Mouse (Mus musculus) ES-E14 (cell line): ENCODE measurements around the gene Gpr150. TPM values are rescaled to one million over a fixed set of nuclear protein-coding genes. Genes with fewer than 3 reads are reported as not detected.

Experiments used
- DNase-seq: peaks from one replicate; pipeline ENCODE4 v3.0.0-alpha.2; 2013; ENCODE audit warnings: low read depth, low spot score
- H3K27ac ChIP-seq: 2 replicates; pipeline ENCODE4 v1.5.1; 2012; ENCODE audit warnings: low read depth, mild to moderate bottlenecking, low read length, moderate library complexity, mixed read lengths; ENCODE audit not compliant: poor library complexity, insufficient read depth, severe bottlenecking
- H3K36me3 ChIP-seq: 2 replicates; pipeline ENCODE4 v1.6.1; 2012; ENCODE audit warnings: mild to moderate bottlenecking, low read length, moderate library complexity, mixed read lengths; ENCODE audit not compliant: control insufficient read depth, poor library complexity, insufficient read depth, severe bottlenecking
- H3K4me1 ChIP-seq, 2 experiments: fragments of 150-350 bp in 1 of 2; sonication (generic) in 1 of 2; 2 replicates each; pipeline ENCODE4 v1.6.1; 2012; ENCODE audit warnings: low read length in 2 of 2, mild to moderate bottlenecking in 1 of 2, mixed read lengths in 1 of 2; ENCODE audit not compliant: control insufficient read depth in 2 of 2, insufficient read depth in 2 of 2, poor library complexity in 1 of 2
- H3K4me3 ChIP-seq, 2 experiments: fragments of 150-350 bp in 1 of 2; sonication (generic) in 1 of 2; 2 replicates each; pipeline ENCODE4 v1.5.1; 2012; ENCODE audit warnings: low read length in 2 of 2, low read depth in 1 of 2, mild to moderate bottlenecking in 1 of 2, mixed read lengths in 1 of 2; ENCODE audit not compliant: insufficient read depth in 1 of 2, poor library complexity in 1 of 2, severe bottlenecking in 1 of 2
- H3K9ac ChIP-seq: 2 replicates; pipeline ENCODE4 v1.6.1; 2012; ENCODE audit warnings: low read depth, mild to moderate bottlenecking, low read length, mixed read lengths; ENCODE audit not compliant: poor library complexity, insufficient read depth, severe bottlenecking
- H3K9me3 ChIP-seq: fragments of 150-350 bp; sonication (generic); 2 replicates; pipeline ENCODE4 v1.6.1; 2012; ENCODE audit warnings: low read depth, mild to moderate bottlenecking, low read length; ENCODE audit not compliant: control insufficient read depth, insufficient read depth
- CHD2 ChIP-seq: IDR thresholded peaks from 2 replicates; pipeline ENCODE4 v1.6.1; 2014; ENCODE audit warnings: mild to moderate bottlenecking, low read depth, low read length, inconsistent platforms
- HCFC1 ChIP-seq: IDR thresholded peaks from 2 replicates; pipeline ENCODE4 v1.6.1; 2012; ENCODE audit warnings: low read length, inconsistent platforms, borderline replicate concordance; ENCODE audit not compliant: insufficient read depth
- MAFK ChIP-seq: IDR thresholded peaks from 2 replicates; pipeline ENCODE4 v1.6.1; 2014; ENCODE audit warnings: mild to moderate bottlenecking, low read depth, low read length, inconsistent platforms; ENCODE audit not compliant: insufficient read depth
- ZC3H11A ChIP-seq: IDR thresholded peaks from 2 replicates; pipeline ENCODE4 v1.6.1; 2012; ENCODE audit warnings: low read depth, mild to moderate bottlenecking, inconsistent platforms, low read length, borderline replicate concordance
- ZNF384 ChIP-seq: IDR thresholded peaks from 2 replicates; pipeline ENCODE4 v1.6.1; 2012; ENCODE audit warnings: low read depth, low read length, inconsistent platforms
- in situ Hi-C, 2 experiments: fragments of 600-800 bp; cut with MboI; formaldehyde crosslinking; loops; one replicate each; pipeline ENCODE4 v1.15.1; 2025; ENCODE audit warnings: low sequenced_read_pairs in 2 of 2, inconsistent platforms in 1 of 2; ENCODE audit not compliant: unreplicated experiment in 2 of 2
- total RNA-seq: library from RNA; depleted of rRNA; stranded (reverse); fragments of 300-350 nt; gene quantifications from 2 replicates; pipeline ENCODE4 v1.2.3, GENCODE M21; 2012

Gene Gpr150
- total RNA-seq, 1 experiment, result 0.27 TPM

DNA sequence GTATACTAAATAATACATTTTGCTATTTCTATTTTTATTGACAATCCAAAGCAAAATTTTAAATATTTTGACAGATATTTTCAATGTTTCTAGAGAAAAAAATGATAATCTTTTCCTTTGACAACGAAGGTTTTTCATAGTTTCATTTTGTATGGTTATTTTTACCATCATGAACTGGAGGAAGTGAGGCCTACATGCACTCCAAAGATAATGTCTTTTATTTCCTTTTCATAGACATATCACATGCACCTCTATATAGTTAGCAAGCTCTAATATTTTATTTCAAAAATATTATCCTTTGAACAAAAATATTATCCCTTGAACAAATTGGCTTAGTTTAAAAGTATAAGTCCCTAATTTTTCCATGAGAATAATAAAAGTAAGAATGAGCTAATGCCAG, 17.5 kb upstream of the Gpr150 start:
- Histone ChIP-seq H3K4me3 (no peak overlapping the region), H3K36me3 (no peaks in the 10 kb centered on the region), H3K9me3 (no peaks in the 10 kb centered on the region), H3K27ac (no peak overlapping the region), H3K4me1 (no peaks in the 10 kb centered on the region), H3K9ac (no peak overlapping the region)
- TF ChIP-seq HCFC1 (no peak), ZNF384 (no peak), MAFK (no peak)
- in situ Hi-C loops, result no loop called here
- no peak for DNase-seq

DNA sequence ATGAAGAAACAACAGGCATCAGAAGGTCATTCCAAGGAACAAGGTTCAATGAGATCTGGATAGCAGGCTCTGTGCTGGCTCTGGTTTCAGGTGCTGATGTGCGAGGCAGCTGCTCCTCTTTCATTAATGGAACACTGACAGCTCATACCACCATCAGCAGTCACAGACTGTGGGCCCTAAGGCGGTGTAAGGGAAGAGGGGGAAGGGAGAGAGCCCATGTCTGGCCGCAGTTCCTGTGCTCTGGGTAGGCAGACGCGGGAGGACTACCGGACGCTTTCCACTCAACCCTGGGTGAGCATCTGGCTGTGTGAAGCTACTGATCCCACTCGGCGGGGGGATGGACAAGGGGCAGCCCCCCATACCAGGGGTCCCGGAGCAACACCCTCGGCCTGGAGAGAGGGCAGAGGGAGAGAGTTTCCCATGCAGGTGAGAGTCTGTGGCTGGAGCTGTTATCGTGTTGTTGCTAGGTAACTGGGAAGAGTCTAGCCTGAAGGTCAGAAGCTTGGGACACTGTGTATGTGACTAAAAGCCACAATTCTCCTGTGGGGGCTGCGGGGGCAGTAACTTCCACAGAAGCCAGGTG, 7.7 kb upstream of the Gpr150 start:
- no peaks in the 10 kb centered on the region for H3K9me3 ChIP-seq
- H3K4me3 ChIP-seq, result peak overlapping the region; percentile 26 to 35; a peak in 1 of 4 replicates
- no peak for DNase-seq
- TF ChIP-seq HCFC1 (no peak), ZNF384 (no peak), CHD2 (no peak), ZC3H11A (no peak), MAFK (no peak)
- no peaks in the 10 kb centered on the region for H3K36me3 ChIP-seq
- H3K9ac ChIP-seq, result no peak overlapping the region
- H3K4me1 ChIP-seq, result peaks cover 0 to 2% of the 10 kb centered on the region in 2 experiments; a peak in 1 of 4 replicates
- in situ Hi-C loops, result no loop called here
- H3K27ac ChIP-seq, result no peak overlapping the region

DNA sequence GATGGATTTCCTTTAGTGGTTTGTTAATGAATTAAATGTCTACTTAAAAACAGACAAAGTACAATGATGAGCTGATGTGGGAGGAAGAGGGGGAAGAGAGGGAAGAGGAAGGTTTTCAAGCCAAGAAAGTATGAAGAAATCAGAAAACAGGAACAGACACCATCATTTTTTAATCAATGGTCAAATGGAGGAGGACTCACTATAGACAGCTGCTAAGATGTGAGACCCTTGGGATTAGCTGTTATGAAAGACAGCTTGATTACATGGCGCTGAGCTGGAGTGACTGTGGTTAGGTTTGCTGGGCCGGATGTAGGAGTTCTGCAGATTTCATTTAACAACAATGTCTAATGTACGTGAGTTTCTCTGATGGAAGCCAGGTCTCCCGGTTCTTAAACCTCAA, 6.8 kb upstream of the Gpr150 start:
- H3K9me3 ChIP-seq, result no peaks in the 10 kb centered on the region
- TF ChIP-seq HCFC1, result no peak
- TF ChIP-seq MAFK, result no peak
- TF ChIP-seq ZC3H11A, result no peak
- no peak for TF ChIP-seq CHD2
- TF ChIP-seq ZNF384, result no peak
- H3K9ac ChIP-seq, result no peak overlapping the region
- no peak for DNase-seq
- H3K4me3 ChIP-seq, result no peak overlapping the region
- in situ Hi-C loops, result no loop called here
- H3K36me3 ChIP-seq, result no peaks in the 10 kb centered on the region
- no peak overlapping the region for H3K27ac ChIP-seq
- H3K4me1 ChIP-seq, result peaks cover 0 to 2% of the 10 kb centered on the region in 2 experiments; a peak in 1 of 4 replicates

DNA sequence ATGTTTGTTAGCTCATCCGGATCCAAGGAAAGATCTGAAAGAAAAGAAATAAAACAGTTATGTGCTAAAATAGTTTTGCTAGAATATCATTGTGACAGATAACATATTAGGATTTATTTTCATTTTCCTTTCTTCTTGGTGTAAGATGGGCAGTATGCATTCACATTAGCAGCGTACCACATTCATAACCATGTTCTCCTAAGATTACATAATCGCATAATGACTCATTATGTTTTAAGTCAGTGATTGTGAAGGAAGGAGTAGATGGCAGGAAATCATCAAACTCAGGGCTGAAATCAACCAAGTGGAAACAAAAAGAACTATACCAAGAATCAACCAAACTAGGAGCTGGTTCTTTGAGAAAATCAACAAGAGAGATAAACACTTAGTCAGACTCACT, 5.8 kb upstream of the Gpr150 start:
- TF ChIP-seq ZC3H11A, result no peak

DNA sequence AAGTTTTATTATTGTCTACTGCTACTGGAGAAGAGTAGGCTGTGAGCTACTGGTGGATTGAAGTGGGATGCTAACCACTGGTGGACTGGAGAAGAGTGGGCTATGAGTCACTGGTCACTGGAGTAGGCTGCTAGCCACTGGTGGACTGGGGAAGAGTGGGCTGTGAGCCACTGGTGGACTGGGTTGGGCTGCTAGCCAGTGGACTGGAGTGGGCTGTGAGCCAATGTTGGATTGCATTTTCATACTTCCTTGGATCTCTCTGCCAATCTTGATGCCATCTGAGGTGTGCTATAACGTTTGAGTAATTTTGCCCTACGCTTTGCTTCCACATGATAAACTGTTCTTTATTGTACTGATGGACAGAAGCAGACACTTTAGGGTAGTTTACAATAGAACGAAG, 5.3 kb upstream of the Gpr150 start:
- no peaks in the 10 kb centered on the region for H3K36me3 ChIP-seq
- no peak for DNase-seq
- in situ Hi-C loops, result no loop called here
- no peak for TF ChIP-seq ZNF384
- TF ChIP-seq CHD2, result no peak
- no peak for TF ChIP-seq MAFK
- TF ChIP-seq HCFC1, result no peak
- TF ChIP-seq ZC3H11A, result no peak
- no peak overlapping the region for H3K4me3 ChIP-seq
- no peak overlapping the region for H3K27ac ChIP-seq
- H3K9me3 ChIP-seq, result no peaks in the 10 kb centered on the region
- peaks cover 0 to 2% of the 10 kb centered on the region in 2 experiments; a peak in 1 of 4 replicates for H3K4me1 ChIP-seq
- no peak overlapping the region for H3K9ac ChIP-seq

More for the DNA sequence above, 5.8 kb upstream of the Gpr150 start:
- H3K9ac ChIP-seq, result no peak overlapping the region
- DNase-seq, result no peak
- no peak overlapping the region for H3K27ac ChIP-seq
- no peak overlapping the region for H3K4me3 ChIP-seq
- in situ Hi-C loops, result no loop called here
- H3K9me3 ChIP-seq, result no peaks in the 10 kb centered on the region
- no peaks in the 10 kb centered on the region for H3K36me3 ChIP-seq
- peaks cover 0 to 2% of the 10 kb centered on the region in 2 experiments; a peak in 1 of 4 replicates for H3K4me1 ChIP-seq
